Mouse (Mus musculus) cerebellum, postnatal 4 days (tissue): ENCODE data around the gene Gm9936.
A peak's percentile ranks its signal among the peaks of the same experiment; 100 is the strongest.
"Not testable (repeated sequence)": the region's sequence is repeated elsewhere in the genome, so short reads cannot be mapped to it uniquely, and the experiment has no call there.

Experiments
- DNase-seq, 2 experiments: peaks; one replicate each; pipeline ENCODE4 v3.0.0; 2022; ENCODE audit warnings: low spot score in 2 of 2, mixed read lengths in 1 of 2

The Gm9936 gene

DNA sequence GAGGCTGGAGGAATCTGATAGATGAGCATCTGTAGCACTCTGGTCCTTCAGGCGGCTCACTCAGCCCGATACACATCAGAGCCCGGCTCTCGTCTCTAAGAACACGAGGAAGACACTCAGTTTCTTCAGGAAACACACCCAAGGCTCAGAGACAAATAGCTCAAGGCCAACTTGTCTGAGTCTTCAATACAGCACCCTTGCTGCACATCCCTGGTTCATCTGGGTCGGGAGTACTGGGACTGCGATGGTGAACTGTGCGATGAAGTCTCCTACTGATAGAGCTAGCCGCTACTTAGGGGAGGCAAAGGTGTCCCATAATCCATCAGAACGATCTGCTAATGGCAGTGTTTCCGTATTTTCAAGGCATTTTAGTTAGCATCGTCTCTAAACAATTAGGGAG lies at the start of gene Gm9936:
Gm9936 (minus strand) TSS at position 101 of the 400 bp plus-strand sequence.
- DNase-seq, result no peak

DNA sequence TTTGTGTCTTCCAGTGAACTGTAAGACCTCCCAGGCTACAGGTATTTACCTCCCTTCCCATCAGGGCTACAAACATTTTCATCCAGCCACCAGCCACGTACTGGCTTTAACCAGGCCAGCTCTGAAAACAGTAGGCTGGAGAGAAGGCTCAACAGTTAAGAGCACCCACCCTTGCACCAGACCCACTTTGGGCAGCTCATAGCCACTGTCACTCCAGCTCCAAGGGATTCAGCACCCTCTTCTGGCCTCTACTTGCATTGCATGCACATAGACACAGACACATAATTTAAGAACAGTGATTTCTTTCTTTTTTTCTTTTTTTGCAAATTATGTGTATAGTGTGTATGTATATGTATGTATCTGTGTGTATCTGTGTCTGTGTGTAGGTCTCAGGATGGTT lies 43.9 kb upstream of the Gm9936 start:
- DNase-seq, result peak in 1 of 2 experiments; percentile 64

DNA sequence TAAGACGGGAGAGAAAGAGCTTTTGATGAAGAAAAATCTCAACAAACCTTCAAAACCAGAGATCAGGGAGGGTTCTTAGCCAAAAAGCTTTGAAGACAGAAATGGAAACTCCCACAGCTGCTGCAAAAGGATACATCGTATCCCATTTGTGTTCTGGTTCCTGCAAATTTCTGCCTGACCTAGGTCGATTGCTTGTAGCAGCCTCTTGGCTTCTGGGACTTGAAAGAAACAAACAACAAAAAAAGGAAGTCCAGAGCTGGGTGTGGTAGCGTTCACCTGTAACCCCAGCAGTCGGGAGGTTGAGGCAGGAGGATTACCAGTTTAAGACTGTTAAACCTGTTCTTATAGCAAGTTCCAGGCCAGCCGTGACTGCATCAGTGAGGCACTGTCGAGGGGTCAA lies 40.4 kb upstream of the Gm9936 start:
- DNase-seq, result no peak

DNA sequence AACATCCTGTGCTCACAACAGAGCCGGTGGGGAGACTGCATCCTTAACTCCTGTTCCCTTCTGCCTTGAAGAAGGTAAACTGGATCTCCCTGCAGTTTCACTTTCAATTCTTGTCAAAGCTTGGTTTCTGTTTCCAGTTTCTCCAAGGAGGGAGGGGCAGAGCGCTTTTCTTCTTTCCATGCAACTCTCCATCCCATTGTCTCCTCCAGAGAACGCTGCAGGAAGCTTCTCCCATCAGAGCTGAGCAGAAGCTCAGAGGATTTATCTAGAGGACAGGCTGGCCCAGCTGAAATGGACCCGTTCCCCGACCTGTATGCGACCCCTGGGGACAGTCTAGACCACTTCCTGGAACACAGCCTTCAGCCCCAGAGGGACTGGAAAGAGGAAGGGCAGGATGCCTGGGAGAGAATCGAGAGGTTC lies 38.9 kb upstream of the Gm9936 start:
- no peak for DNase-seq

- no peak for DNase-seq
Measured at GRCm38 (mm10) chr5:114896688-114897373, 38.3 kb upstream of the Gm9936 start, which contains the start of gene Oasl2. Gene Oasl2 (plus strand): TSS chr5:114896936.

DNA sequence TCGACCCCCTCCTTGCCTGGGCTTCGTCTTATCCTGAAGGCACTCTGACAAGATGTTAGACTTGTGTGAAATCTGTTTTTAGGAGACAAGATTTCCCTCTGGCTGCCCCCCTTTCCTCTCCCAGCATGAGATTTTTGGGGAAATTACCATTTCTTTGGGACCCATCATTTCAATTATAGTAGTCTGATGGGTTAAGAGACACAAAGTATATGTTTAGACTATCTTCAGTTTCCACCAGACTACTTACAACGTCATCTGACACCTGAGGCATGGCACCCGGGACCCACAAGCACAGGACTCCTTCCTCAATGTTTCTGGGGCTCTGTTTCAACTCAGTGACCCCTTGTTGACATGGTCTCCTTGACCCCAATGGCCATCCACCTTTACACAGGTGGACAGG lies 37.1 kb upstream of the Gm9936 start:
- no peak for DNase-seq

GRCm38 (mm10) chr5:114888995-114889394 lies 30.5 kb upstream of the Gm9936 start:
- DNase-seq, result no peak

DNA sequence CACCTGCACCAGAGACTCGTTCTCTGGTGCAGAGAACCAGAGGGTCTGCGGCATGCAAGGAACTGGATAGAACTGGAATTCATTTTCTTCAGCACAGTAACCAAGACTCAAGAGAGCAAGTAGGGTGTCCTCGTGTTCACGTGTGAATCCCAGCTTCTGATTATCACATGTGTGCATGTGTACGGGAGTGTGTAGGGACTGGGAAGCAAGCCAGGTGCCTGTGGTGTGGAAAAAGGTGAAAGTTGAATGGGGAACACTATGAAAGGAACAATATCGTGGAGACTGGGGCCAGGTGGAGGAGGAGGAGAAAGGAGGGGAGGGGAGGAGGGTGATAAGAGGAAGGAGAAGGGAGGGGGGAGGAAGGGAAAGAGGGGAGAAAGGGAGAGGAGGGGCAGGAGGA lies 28.3 kb upstream of the Gm9936 start:
- DNase-seq, result no peak

- no peak for DNase-seq
Measured at GRCm38 (mm10) chr5:114883022-114883421, 24.5 kb upstream of the Gm9936 start.

- DNase-seq, result not testable (repeated sequence)
Measured at GRCm38 (mm10) chr5:114882319-114882718, 23.8 kb upstream of the Gm9936 start.

DNA sequence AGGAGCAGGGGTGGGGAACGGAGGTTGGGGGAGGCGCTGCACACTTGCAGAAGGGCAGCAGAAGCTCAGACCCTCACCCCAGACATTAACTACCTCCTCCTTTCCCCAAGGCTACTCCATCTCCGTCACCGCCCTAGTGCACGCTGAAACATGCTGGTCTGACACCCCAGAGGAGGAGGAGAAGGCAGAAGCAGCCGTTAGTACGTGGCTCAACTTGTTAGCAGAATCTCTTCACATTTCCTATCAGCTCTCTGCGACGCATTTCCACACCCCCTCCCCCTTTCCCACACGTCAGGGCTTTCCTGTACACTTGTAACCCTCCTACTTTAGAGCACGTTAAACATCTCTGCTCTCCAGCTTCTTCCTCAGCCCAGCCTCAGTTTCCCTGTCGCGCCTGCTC lies 20.9 kb upstream of the Gm9936 start:
- DNase-seq, result no peak

- DNase-seq, result no peak
Measured at GRCm38 (mm10) chr5:114877487-114877886, 19.0 kb upstream of the Gm9936 start.

- no peak for DNase-seq
Measured at GRCm38 (mm10) chr5:114876331-114876730, 17.8 kb upstream of the Gm9936 start.

GRCm38 (mm10) chr5:114875858-114876257 lies 17.4 kb upstream of the Gm9936 start:
- DNase-seq, result no peak

GRCm38 (mm10) chr5:114865279-114865678 lies 6.8 kb upstream of the Gm9936 start:
- no peak for DNase-seq

DNA sequence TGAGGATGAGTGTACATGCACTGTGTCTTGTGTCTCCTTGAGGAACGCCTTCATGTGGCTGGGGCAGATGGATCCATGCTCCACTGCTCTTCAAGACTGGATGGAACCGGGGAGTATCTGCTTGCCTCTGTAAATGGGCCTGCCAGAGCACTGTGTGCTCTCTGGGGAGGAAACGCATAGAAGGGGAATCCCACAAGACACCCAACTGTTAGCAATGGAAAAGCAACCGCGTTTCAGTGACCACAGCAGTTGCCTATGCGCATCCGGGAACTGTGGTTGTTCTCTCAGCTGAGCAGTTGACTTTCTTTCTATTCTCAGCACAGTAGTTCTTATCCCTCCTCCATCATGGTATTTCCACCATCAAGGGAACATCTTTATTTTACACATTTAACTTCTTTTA lies 6.3 kb upstream of the Gm9936 start:
- DNase-seq, result no peak

- no peak for DNase-seq
Measured at GRCm38 (mm10) chr5:114861730-114862129, 3.2 kb upstream of the Gm9936 start.

DNA sequence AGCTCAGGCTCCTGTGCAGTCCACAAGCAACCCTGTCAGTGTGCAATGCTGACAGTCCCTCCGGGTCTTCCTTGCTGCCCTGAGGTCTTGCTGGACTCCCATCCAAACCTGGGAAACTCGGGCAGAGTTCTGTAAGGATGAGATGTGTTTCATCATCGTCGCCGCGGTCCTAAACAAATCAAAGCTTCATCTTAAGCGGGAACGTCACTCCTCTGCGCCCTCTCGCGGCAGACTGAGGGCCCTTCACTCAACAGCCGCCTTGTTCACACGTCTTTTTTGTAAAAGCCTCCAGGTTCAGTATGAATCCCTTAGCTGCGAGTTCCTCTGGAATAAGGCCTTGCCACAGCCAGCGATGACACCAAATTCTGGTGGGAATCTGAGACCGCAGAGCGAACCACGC lies 771 bp upstream of the Gm9936 start:
- peak; percentile 61 to 82 for DNase-seq

- DNase-seq, result not testable (repeated sequence)
Measured at GRCm38 (mm10) chr5:114853364-114853763, 5.1 kb downstream of the Gm9936 start, which contains the start of gene 4930519G04Rik. Gene 4930519G04Rik (plus strand): TSS chr5:114853664.

GRCm38 (mm10) chr5:114851565-114852236 lies 6.8 kb downstream of the Gm9936 start:
- no peak for DNase-seq

DNA sequence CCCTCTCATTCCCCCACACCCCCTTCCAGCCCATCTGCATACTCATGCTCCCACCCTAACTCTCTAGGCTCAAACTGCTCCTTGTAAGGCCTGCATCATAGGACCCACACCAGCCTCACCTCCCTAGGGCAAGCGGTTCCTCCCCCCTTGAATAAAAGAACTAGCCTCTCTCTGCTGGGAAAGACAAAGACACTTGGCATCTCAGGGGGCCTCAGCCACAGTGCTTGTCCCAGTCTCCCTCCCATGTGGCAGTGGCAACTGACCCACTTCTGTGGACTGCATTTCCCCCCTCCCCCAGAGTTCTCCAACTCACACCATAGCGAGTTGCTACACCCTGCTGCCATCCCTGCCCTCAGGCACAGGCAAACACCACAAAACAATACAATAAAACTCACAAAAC lies 14.1 kb downstream of the Gm9936 start:
- DNase-seq, result not testable (repeated sequence)

- no peak for DNase-seq
Measured at GRCm38 (mm10) chr5:114842674-114843073, 15.8 kb downstream of the Gm9936 start.

- not testable (repeated sequence) for DNase-seq
Measured at GRCm38 (mm10) chr5:114842155-114842554, 16.3 kb downstream of the Gm9936 start.
